Mouse (Mus musculus): ENCODE data around the gene Gm10100. TPM values are rescaled to one million over a fixed set of nuclear protein-coding genes. Genes with fewer than 3 reads are reported as not detected.
"Not testable (repeated sequence)": the region's sequence is repeated elsewhere in the genome, so short reads cannot be mapped to it uniquely, and the experiment has no call there.

Gene Gm10100
- not detected in 2 replicates for polyA plus RNA-seq (2016; fragmentation: Nextera tagmentation; extraction: Ambion mirVana)

DNA sequence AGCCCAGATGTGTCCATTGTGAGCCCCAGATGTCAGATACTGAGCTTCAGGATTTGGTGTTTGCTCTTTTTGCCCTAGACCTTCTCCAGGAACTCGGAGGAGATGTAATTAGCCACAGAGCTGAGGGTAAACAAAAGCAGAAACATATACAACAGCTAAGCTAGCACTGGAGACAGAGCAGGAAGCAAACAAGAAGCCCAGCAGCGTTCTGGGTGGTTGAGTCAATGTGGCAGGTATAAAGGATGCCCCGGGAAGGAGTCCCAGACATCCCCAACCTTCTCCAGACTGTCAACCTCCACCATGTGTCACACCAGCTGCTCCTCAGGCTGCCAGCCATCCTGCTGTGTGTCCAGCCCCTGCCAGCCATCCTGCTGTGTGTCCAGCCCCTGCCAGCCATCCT is at the start of gene Gm10100:
TSS of gene Gm10100 (plus strand) at position 301 of the 400 bp plus-strand sequence.
- no peak within 1 kb of the TSS for H3K4me2 ChIP-seq
- H3K27ac ChIP-seq = no peak within 1 kb of the TSS
- no peaks in the 10 kb centered on the region for H3K9me3 ChIP-seq
- H3K4me1 ChIP-seq (replicated peaks) = no peaks in the 10 kb centered on the region
- no peak for ATAC-seq (ENCODE audit: insufficient number of reproducible peaks, insufficient read depth, low FRiP score, low TSS enrichment, low read depth)
- H3K27me3 ChIP-seq = no peaks in the 10 kb centered on the region
- no peak within 1 kb of the TSS for H3K4me3 ChIP-seq (replicated peaks)
- WGBS = 21% methylated on average over 3 of the region's 3 CpGs
- no peak within 1 kb of the TSS for H3K9ac ChIP-seq (replicated peaks)
- no peaks in the 10 kb centered on the region for H3K36me3 ChIP-seq

DNA sequence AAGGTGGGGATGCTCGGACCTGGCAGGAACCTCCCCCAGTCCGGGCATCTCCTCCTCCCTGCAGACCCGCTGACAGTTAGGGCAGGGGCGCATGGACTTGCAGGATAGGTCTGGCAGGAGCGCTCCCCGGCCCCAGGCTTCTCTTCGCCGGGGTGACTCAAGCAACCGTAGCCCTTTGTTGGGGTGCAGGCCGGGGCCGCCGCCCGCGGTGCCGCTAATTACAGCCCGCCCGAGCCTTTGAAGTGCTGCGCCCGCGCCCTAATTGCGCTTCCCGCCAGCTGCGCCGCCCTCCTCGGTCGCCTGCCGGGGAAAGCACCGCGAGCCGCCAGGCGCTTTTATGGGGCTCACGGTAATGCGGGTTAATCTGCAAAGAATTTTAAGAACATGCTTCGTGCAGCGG is 48.7 kb upstream of the Gm10100 start:
- Histone ChIP-seq H3K4me1 (replicated peaks) (peaks cover 50% of the 10 kb centered on the region), H3K9ac (replicated peaks) (peak overlapping the region; percentile 48), H3K4me2 (peak overlapping the region; percentile 82), H3K4me3 (replicated peaks) (peak overlapping the region; percentile 39), H3K36me3 (no peaks in the 10 kb centered on the region), H3K9me3 (no peaks in the 10 kb centered on the region), H3K27ac (peak overlapping the region; percentile 53), H3K27me3 (peaks cover 47% of the 10 kb centered on the region)
- under 1% methylated on average over 35 of the region's 35 CpGs for whole genome bisulfite sequencing
- 0 out of 2 replicates have a peak, but pooled peaks have one; percentile 4 for ATAC-seq (ENCODE audit: insufficient number of reproducible peaks, insufficient read depth, low FRiP score, low TSS enrichment, low read depth)

DNA sequence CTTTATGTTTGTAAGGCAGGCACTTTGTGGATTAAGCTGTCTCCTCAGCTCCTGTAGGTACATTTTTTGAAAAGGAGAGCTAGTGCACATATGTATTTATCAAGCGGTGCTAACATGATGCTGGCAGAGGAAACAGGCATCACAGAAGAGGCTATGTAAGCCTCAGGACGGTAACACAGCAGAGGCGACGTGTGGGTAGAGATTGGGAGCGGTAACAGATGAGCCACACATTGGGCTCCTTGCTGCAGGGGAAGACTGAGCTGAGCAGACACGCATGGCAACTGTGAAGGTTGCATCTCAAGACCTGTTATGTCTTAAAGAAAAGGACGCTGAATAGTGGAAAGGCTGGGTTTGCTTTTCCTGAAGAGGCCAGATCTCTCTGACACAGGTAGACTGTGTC is 43.3 kb upstream of the Gm10100 start:
- no peak for ATAC-seq (ENCODE audit: insufficient number of reproducible peaks, insufficient read depth, low FRiP score, low TSS enrichment, low read depth)
- Histone ChIP-seq H3K9ac (replicated peaks) (no peak overlapping the region), H3K4me3 (replicated peaks) (no peak overlapping the region), H3K4me1 (replicated peaks) (peaks cover 50% of the 10 kb centered on the region), H3K9me3 (no peaks in the 10 kb centered on the region), H3K27me3 (peaks cover 53% of the 10 kb centered on the region), H3K27ac (no peak overlapping the region), H3K4me2 (no peak overlapping the region), H3K36me3 (no peaks in the 10 kb centered on the region)
- 78% methylated on average over 7 of the region's 7 CpGs for WGBS

DNA sequence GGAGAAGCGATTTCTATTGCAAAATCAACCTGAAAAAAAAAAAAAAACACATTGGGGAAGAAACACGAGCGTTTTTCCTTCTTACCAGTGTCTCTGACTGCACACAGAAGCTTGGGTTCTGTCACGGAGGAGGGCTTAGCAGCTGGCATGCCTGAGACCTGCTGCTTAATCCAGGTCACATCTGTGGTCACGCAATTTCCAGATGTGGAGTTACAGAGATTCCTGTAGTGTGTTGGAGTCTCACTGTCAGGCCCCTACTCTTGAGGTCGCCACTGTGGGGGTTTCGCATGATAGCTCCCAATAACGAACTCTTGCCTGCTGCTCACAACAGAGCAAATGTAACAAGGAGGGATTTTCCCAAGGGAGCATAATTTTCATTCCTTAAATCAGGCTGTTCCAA is 42.1 kb upstream of the Gm10100 start:
- Histone ChIP-seq H3K4me1 (replicated peaks) (peaks cover 42% of the 10 kb centered on the region), H3K9ac (replicated peaks) (no peak overlapping the region), H3K4me2 (no peak overlapping the region), H3K9me3 (no peaks in the 10 kb centered on the region), H3K27me3 (peaks cover 55% of the 10 kb centered on the region), H3K4me3 (replicated peaks) (no peak overlapping the region), H3K36me3 (no peaks in the 10 kb centered on the region), H3K27ac (no peak overlapping the region)
- no peak for ATAC-seq (ENCODE audit: insufficient number of reproducible peaks, insufficient read depth, low FRiP score, low TSS enrichment, low read depth)
- 13% methylated on average over 8 of the region's 8 CpGs for WGBS

DNA sequence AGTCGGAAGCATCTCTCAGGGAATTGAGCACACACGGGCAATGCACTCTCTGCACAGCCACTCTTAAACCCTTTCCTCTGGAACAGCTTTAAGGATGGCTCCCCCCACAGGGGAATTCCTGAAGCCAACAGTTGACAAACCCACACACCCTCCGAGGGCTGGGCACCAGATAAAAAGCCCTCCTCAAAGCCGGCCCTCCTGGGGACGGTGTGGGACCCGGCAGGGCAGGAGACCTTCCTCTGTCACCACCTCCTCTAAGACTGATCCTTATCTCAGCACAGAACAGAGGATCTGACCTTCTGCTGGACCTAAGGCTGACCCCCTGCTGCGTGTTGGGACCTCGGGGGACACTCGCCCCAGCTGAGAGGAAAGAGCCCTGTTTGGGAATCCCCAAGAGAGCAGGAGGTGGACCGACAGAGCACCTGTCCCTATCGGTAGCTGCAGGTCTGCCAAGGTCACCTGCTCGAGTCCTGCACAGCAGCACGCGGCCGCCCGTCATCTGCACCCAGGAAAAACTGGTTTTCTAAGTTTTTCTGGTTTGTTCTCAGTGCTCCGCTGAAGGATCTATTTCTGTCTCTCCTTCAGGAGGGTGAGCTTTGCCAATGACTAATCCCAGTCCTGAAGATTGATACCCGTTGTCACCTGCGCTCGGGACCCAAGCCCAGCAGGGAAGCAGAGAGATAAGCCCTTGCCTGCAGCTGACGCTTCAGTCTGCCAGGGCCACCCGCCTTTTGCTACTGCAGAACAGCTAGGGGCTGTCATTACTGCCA is 40.2 kb upstream of the Gm10100 start, which contains the start of gene Tspear:
TSS of gene Tspear (plus strand) at position 675 of the 770 bp plus-strand sequence.
- H3K9me3 ChIP-seq = no peaks in the 10 kb centered on the region
- 4% methylated on average over 22 of the region's 22 CpGs for WGBS
- H3K27me3 ChIP-seq = peaks cover 55% of the 10 kb centered on the region
- no peak within 1 kb of the TSS for H3K9ac ChIP-seq (replicated peaks)
- ATAC-seq (ENCODE audit: insufficient number of reproducible peaks, insufficient read depth, low FRiP score, low TSS enrichment, low read depth) = no peak
- no peak within 1 kb of the TSS for H3K4me3 ChIP-seq (replicated peaks)
- no peak within 1 kb of the TSS for H3K27ac ChIP-seq
- no peaks in the 10 kb centered on the region for H3K36me3 ChIP-seq
- H3K4me2 ChIP-seq = no peak within 1 kb of the TSS
- peaks cover 40% of the 10 kb centered on the region for H3K4me1 ChIP-seq (replicated peaks)

DNA sequence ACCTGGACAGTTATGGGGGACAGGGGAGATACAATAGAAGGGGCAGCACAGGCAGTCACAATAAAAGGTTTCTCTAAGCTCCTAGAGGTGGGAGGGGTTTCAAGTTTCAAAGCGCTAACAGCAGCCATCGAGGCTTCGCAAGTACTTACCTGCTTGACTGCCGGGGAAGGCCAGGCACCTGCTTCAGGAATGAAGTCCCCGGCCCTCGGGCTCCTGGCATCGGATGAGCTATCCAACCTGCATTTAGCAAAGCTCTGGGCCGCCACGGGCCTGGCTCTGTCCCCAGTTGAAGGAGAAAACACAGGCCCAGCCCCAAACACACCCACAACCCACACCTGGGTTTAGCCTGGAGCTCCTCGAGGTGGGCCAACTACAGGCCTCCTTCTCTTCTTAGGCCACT is 39.3 kb upstream of the Gm10100 start:
- Histone ChIP-seq H3K4me3 (replicated peaks) (no peak overlapping the region), H3K9ac (replicated peaks) (no peak overlapping the region), H3K4me2 (no peak overlapping the region), H3K4me1 (replicated peaks) (peaks cover 38% of the 10 kb centered on the region), H3K9me3 (no peaks in the 10 kb centered on the region), H3K27me3 (peaks cover 58% of the 10 kb centered on the region), H3K36me3 (no peaks in the 10 kb centered on the region), H3K27ac (no peak overlapping the region)
- WGBS = 13% methylated on average over 10 of the region's 10 CpGs
- ATAC-seq (ENCODE audit: insufficient number of reproducible peaks, insufficient read depth, low FRiP score, low TSS enrichment, low read depth) = no peak

DNA sequence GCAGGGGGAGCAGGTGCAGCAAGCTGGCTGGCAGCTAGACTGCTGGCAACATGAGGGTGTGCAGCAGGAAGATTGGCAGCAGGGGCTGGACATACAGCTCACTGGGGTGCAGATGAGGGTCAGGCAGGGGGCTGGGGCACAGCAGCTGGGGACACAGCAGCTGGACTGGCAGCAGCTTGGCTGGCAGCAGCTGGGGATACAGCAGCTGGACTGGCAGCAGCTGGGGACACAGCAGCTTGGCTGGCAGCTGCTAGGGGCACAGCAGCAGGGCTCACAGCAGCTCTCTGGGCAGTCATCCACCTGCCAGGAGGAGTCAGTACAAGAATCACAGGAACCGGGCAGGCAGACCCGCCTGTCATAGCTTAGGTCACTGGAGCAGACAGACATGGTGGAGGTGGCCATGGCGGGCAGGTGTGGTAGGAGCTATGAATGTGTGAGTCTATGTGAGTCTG is 35.9 kb upstream of the Gm10100 start, which contains the start of gene Gm19402:
TSS of gene Gm19402 (minus strand) at position 402 of the 452 bp plus-strand sequence.
- H3K4me2 ChIP-seq; ATAC-seq (ENCODE audit: insufficient number of reproducible peaks, insufficient read depth, low FRiP score, low TSS enrichment, low read depth); H3K27ac ChIP-seq; H3K4me3 ChIP-seq (replicated peaks); H3K9me3 ChIP-seq; H3K36me3 ChIP-seq; H3K9ac ChIP-seq (replicated peaks): not testable (repeated sequence)
- Histone ChIP-seq H3K27me3 (peaks cover 48% of the 10 kb centered on the region), H3K4me1 (replicated peaks) (peaks cover 39% of the 10 kb centered on the region)
- WGBS = 64% methylated on average over 3 of the region's 3 CpGs

DNA sequence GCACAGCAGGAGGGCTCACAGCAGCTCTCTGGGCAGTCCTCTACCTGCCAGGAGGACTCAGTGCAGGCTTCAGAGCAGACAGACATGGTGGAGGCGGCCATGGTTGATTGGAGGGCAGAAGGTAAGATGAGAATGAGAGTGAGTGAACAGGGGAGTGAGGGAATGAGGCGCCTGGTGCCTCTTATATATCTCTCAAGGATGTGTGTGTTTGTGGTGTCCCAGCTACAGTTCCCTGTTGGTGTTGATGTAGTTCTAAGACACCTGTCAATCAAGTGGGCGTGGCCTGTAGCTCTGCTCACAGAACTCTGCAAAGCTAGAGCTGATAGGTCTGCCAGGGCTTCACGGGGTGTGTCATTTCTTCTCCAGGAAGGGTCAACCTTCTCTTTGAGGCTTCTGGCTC is 29.2 kb upstream of the Gm10100 start, which contains the start of gene Gm9508:
TSS of gene Gm9508 (minus strand) at position 101 of the 400 bp plus-strand sequence.
- Histone ChIP-seq H3K4me3 (replicated peaks) (no peak within 1 kb of the TSS), H3K27me3 (no peaks in the 10 kb centered on the region), H3K36me3 (no peaks in the 10 kb centered on the region), H3K9ac (replicated peaks) (no peak within 1 kb of the TSS), H3K27ac (no peak within 1 kb of the TSS), H3K4me1 (replicated peaks) (peaks cover 21% of the 10 kb centered on the region), H3K9me3 (no peaks in the 10 kb centered on the region), H3K4me2 (no peak within 1 kb of the TSS)
- 44% methylated on average over 4 of the region's 4 CpGs for WGBS
- ATAC-seq (ENCODE audit: insufficient number of reproducible peaks, insufficient read depth, low FRiP score, low TSS enrichment, low read depth) = no peak

DNA sequence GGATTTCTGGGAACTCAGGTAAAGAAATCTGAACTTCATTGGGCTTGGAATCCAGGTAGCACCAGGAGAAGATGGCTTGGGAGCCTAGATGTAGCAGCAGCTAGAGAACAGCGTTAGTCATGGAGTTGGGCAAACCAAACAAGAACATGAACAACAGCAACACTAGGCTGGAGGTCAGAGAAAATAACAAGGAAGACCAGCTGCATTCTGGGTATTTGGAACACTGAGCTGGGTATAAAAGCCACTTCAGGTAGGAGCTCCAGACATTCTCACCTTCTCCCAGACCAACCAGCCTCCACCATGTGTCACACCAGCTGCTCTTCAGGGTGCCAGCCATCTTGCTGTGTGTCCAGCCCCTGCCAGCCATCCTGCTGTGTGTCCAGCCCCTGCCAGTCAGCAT is 20.0 kb upstream of the Gm10100 start, which contains the start of gene Gm10272:
TSS of gene Gm10272 (plus strand) at position 301 of the 400 bp plus-strand sequence.
- no peak within 1 kb of the TSS for H3K4me2 ChIP-seq
- no peak for ATAC-seq (ENCODE audit: insufficient number of reproducible peaks, insufficient read depth, low FRiP score, low TSS enrichment, low read depth)
- no peak within 1 kb of the TSS for H3K4me3 ChIP-seq (replicated peaks)
- H3K4me1 ChIP-seq (replicated peaks) = no peaks in the 10 kb centered on the region
- H3K27ac ChIP-seq = no peak within 1 kb of the TSS
- H3K36me3 ChIP-seq = no peaks in the 10 kb centered on the region
- H3K9ac ChIP-seq (replicated peaks) = no peak within 1 kb of the TSS
- 91% methylated on average over 1 of the region's 1 CpGs for WGBS
- no peaks in the 10 kb centered on the region for H3K27me3 ChIP-seq
- peaks cover 42% of the 10 kb centered on the region for H3K9me3 ChIP-seq

DNA sequence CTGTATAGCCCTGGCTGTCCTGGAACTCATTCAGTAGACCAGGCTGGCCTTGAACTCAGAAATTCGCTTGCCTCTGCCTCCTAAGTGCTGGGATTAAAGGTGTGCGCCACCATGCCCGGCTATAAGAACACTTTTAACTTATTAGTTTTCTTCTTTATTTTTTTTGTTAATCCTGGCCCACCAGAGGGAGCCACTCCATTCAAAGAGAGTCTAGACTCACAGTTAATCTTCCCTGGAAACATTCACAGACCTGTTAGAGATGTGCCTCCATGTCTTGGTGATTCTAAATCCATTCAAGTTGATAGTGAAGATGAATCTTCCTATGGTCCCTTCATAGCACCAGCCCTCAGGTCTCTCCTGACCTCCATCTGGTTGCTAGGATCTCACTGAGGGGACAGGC is 16.5 kb upstream of the Gm10100 start:
- no peaks in the 10 kb centered on the region for H3K36me3 ChIP-seq
- 70% methylated on average over 3 of the region's 3 CpGs for WGBS
- no peak overlapping the region for H3K4me3 ChIP-seq (replicated peaks)
- peaks cover 22% of the 10 kb centered on the region for H3K9me3 ChIP-seq
- no peak for ATAC-seq (ENCODE audit: insufficient number of reproducible peaks, insufficient read depth, low FRiP score, low TSS enrichment, low read depth)
- H3K27ac ChIP-seq = no peak overlapping the region
- no peaks in the 10 kb centered on the region for H3K4me1 ChIP-seq (replicated peaks)
- H3K27me3 ChIP-seq = no peaks in the 10 kb centered on the region
- no peak overlapping the region for H3K9ac ChIP-seq (replicated peaks)
- H3K4me2 ChIP-seq = no peak overlapping the region

DNA sequence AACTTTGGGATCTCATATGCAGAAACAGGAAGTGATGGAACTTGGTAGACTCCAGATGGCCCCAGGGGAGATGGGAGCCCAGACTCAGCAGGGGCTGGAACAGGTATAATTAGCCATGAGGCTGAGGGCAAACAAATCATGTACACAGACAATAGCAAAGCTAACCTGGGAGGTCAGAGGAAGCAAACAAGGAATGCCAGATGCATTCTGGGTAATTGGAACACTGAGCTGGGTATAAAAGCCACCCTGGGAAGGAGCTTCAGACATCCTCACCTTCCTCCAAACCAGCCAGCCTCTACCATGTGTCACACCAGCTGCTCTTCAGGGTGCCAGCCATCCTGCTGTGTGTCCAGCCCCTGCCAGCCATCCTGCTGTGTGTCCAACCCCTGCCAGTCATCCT is 15.1 kb upstream of the Gm10100 start, which contains the start of gene Gm10024:
TSS of gene Gm10024 (plus strand) at position 301 of the 400 bp plus-strand sequence.
- not testable (repeated sequence) for H3K9ac ChIP-seq (replicated peaks); H3K4me1 ChIP-seq (replicated peaks)

More for the DNA sequence above, 15.1 kb upstream of the Gm10100 start, which contains the start of gene Gm10024:
- not testable (repeated sequence) for H3K27me3 ChIP-seq; ATAC-seq (ENCODE audit: insufficient number of reproducible peaks, insufficient read depth, low FRiP score, low TSS enrichment, low read depth); H3K4me3 ChIP-seq (replicated peaks); H3K36me3 ChIP-seq; H3K27ac ChIP-seq; H3K4me2 ChIP-seq
- peaks cover 19% of the 10 kb centered on the region for H3K9me3 ChIP-seq

Data from limb, embryonic 12.5 days (tissue).